Mouse (Mus musculus): ENCODE measurements around the gene Rgs9.

DNA sequence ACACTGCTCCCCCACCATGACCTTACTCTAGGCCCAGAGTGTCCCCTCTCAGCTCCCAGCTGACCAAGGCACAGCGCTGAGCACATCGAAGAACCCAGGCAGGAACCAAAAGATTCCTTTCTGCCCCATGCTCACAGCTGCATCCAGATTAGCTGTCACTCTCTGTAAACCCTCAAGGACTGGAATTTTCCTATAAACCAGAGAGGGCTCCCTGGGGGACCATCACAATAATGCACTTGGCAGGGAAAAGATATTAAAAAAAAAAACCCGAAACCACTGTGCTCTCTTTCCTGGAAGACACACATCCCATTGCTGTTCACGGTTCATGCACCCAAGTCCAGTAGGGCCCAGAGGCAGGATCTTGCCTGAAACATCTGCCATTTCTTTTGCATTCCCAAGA, 31.4 kb upstream of the Rgs9 start:
- TF ChIP-seq POLR2A (IDR thresholded peaks at IDR 0.05; ENCODE audit: low read depth, low read length) (no peak), CTCF (IDR thresholded peaks at IDR 0.05; ENCODE audit: extremely low read depth, insufficient read depth, insufficient read length, insufficient replicate concordance) (no peak)

Data from spleen, adult 2 months (tissue).